Mouse (Mus musculus): ENCODE results near the gene Pitx1. TPM values are rescaled to one million over a fixed set of nuclear protein-coding genes. Genes with fewer than 3 reads are reported as not detected.

The Pitx1 gene
- total RNA-seq, 1 experiment from 2014 or later: not detected

- no peak for ATAC-seq (replicated peaks; ENCODE audit: low read depth, poor library complexity, severe bottlenecking)
Measured at GRCm38 (mm10) chr13:55831722-55832160, 4.3 kb downstream of the Pitx1 start.

GRCm38 (mm10) chr13:55830833-55831721 is 4.9 kb downstream of the Pitx1 start:
- no peak for ATAC-seq (replicated peaks; ENCODE audit: low read depth, poor library complexity, severe bottlenecking)

GRCm38 (mm10) chr13:55830081-55830832 is 5.7 kb downstream of the Pitx1 start:
- no peak for ATAC-seq (replicated peaks; ENCODE audit: low read depth, poor library complexity, severe bottlenecking)

GRCm38 (mm10) chr13:55829018-55829655 is 6.9 kb downstream of the Pitx1 start:
- no peak for ATAC-seq (replicated peaks; ENCODE audit: low read depth, poor library complexity, severe bottlenecking)

- peak; percentile 27; the same call in 1 of the 2 replicates for ATAC-seq (replicated peaks; ENCODE audit: low read depth, poor library complexity, severe bottlenecking)
Measured at GRCm38 (mm10) chr13:55828141-55829017, 7.6 kb downstream of the Pitx1 start.

- no peak for ATAC-seq (replicated peaks; ENCODE audit: low read depth, poor library complexity, severe bottlenecking)
Measured at GRCm38 (mm10) chr13:55827679-55828140, 8.3 kb downstream of the Pitx1 start.

- no peak for ATAC-seq (replicated peaks; ENCODE audit: low read depth, poor library complexity, severe bottlenecking)
Measured at GRCm38 (mm10) chr13:55826796-55827678, 9.0 kb downstream of the Pitx1 start.

GRCm38 (mm10) chr13:55826008-55826671 is 9.9 kb downstream of the Pitx1 start:
- ATAC-seq (replicated peaks; ENCODE audit: low read depth, poor library complexity, severe bottlenecking): no peak

- no peak for ATAC-seq (replicated peaks; ENCODE audit: low read depth, poor library complexity, severe bottlenecking)
Measured at GRCm38 (mm10) chr13:55825245-55825681, 10.7 kb downstream of the Pitx1 start.

- ATAC-seq (replicated peaks; ENCODE audit: low read depth, poor library complexity, severe bottlenecking): peak; percentile 48
Measured at GRCm38 (mm10) chr13:55824151-55824945, 11.6 kb downstream of the Pitx1 start.

- ATAC-seq (replicated peaks; ENCODE audit: low read depth, poor library complexity, severe bottlenecking): no peak
Measured at GRCm38 (mm10) chr13:55822499-55822898, 13.5 kb downstream of the Pitx1 start.

- no peak for ATAC-seq (replicated peaks; ENCODE audit: low read depth, poor library complexity, severe bottlenecking)
Measured at GRCm38 (mm10) chr13:55814834-55815233, 21.2 kb downstream of the Pitx1 start.

- no peak for ATAC-seq (replicated peaks; ENCODE audit: low read depth, poor library complexity, severe bottlenecking)
Measured at GRCm38 (mm10) chr13:55813490-55814016, 22.4 kb downstream of the Pitx1 start.

- ATAC-seq (replicated peaks; ENCODE audit: low read depth, poor library complexity, severe bottlenecking): no peak
Measured at GRCm38 (mm10) chr13:55810947-55811346, 25.0 kb downstream of the Pitx1 start.

GRCm38 (mm10) chr13:55809707-55810106 is 26.3 kb downstream of the Pitx1 start:
- no peak for ATAC-seq (replicated peaks; ENCODE audit: low read depth, poor library complexity, severe bottlenecking)

- ATAC-seq (replicated peaks; ENCODE audit: low read depth, poor library complexity, severe bottlenecking): no peak
Measured at GRCm38 (mm10) chr13:55809041-55809623, 26.9 kb downstream of the Pitx1 start.

- ATAC-seq (replicated peaks; ENCODE audit: low read depth, poor library complexity, severe bottlenecking): no peak
Measured at GRCm38 (mm10) chr13:55803973-55804372, 32.0 kb downstream of the Pitx1 start.

Data from common myeloid progenitor, adult 5-6 weeks (primary cell).